Mouse (Mus musculus): Measurements from ENCODE around the gene Hacd3.

GRCm38 (mm10) chr9:64947483-64948095 lies 73.9 kb downstream of the Hacd3 start:
- TF ChIP-seq CTCF (IDR thresholded peaks at IDR 0.05; ENCODE audit: low read depth, low read length) = no peak
- TF ChIP-seq TAL1 (conservative IDR thresholded peaks at IDR 0.05; ENCODE audit: low read depth, low read length) = no peak
- no peak for TF ChIP-seq GATA1 (IDR thresholded peaks at IDR 0.05; ENCODE audit: borderline replicate concordance, low read length)
